Mouse (Mus musculus) heart, postnatal 0 days (tissue): ENCODE results near the gene Sde2. TPM values are rescaled to one million over a fixed set of nuclear protein-coding genes. Genes with fewer than 3 reads are reported as not detected.

Source experiments
- ATAC-seq: fragments of 200-750 bp; cut with Nextera tagmentation; 2 replicates; pipeline ENCODE4 v1.8.0; 2017; ENCODE audit warnings: low read depth, moderate number of reproducible peaks, moderate library complexity; ENCODE audit not compliant: insufficient read depth
- DNase-seq: peaks from one replicate; pipeline ENCODE4 v3.0.0-alpha.2; 2016; ENCODE audit warnings: low spot score
- H3K27ac ChIP-seq: fragments of 300-500 bp; sonication (generic); 2 replicates; pipeline ENCODE4 v1.5.1; 2014; ENCODE audit warnings: low read depth, mild to moderate bottlenecking
- H3K27me3 ChIP-seq: fragments of 300-500 bp; sonication (generic); 2 replicates; pipeline ENCODE4 v1.6.1; 2014; ENCODE audit warnings: low read length, mixed read lengths; ENCODE audit not compliant: control insufficient read depth, insufficient read depth
- H3K36me3 ChIP-seq: fragments of 300-500 bp; sonication (generic); replicated peaks from 2 replicates; pipeline ENCODE4 v1.6.1; 2014; ENCODE audit warnings: low read length, mixed read lengths; ENCODE audit not compliant: control insufficient read depth, insufficient read depth
- H3K4me1 ChIP-seq: fragments of 300-500 bp; sonication (generic); 2 replicates; pipeline ENCODE4 v1.6.1; 2014; ENCODE audit warnings: antibody characterized with exemption; ENCODE audit not compliant: control insufficient read depth, insufficient read depth
- H3K4me2 ChIP-seq: fragments of 300-500 bp; sonication (generic); 2 replicates; pipeline ENCODE4 v1.6.1; 2014; ENCODE audit warnings: low read depth, mild to moderate bottlenecking, low read length, moderate library complexity
- H3K4me3 ChIP-seq: fragments of 300-500 bp; sonication (generic); 2 replicates; pipeline ENCODE4 v1.5.1; 2014; ENCODE audit warnings: low read depth, low read length
- H3K9ac ChIP-seq: fragments of 300-500 bp; sonication (generic); replicated peaks from 2 replicates; pipeline ENCODE4 v1.6.1; 2014; ENCODE audit warnings: low read depth, low read length, mixed read lengths
- H3K9me3 ChIP-seq: fragments of 300-500 bp; sonication (generic); replicated peaks from 2 replicates; pipeline ENCODE4 v1.6.1; 2016; ENCODE audit warnings: low read length; ENCODE audit not compliant: control insufficient read depth
- CTCF ChIP-seq: IDR thresholded peaks from 2 replicates; pipeline ENCODE4 v1.5.1; 2016; ENCODE audit warnings: antibody characterized with exemption, control low read depth, low read depth
- EP300 ChIP-seq: IDR thresholded peaks from 2 replicates; pipeline ENCODE4 v1.6.1; 2016; ENCODE audit warnings: antibody characterized with exemption, low read depth
- WGBS: fragments of 180-500 bp; shearing (Covaris S2); extraction: QIAGEN DNeasy Blood & Tissue Kit; methylation state at CpG from one replicate; pipeline ENCODE4 v1.1.7; 2014; 5-methylcytosine and 5-hydroxymethylcytosine counted together
- polyA plus RNA-seq: library from polyadenylated mRNA; unstranded; fragments of >200 nt; fragmentation: Nextera tagmentation; extraction: Ambion mirVana; gene quantifications from 2 replicates; pipeline ENCODE4 v1.2.1, GENCODE M21; 2015
- total RNA-seq: library from RNA; depleted of rRNA; stranded (reverse); fragments of >200 nt; gene quantifications from 2 replicates; pipeline ENCODE4 v1.2.3, GENCODE M21; 2014; ENCODE audit warnings: low replicate concordance

Sde2 gene
- total and polyA plus RNA-seq, 2 experiments from 2014 or later = 9.8 to 15.8 TPM

GRCm38 (mm10) chr1:180903666-180904038, 52.7 kb downstream of the Sde2 start:
- peaks cover 17% of the 10 kb centered on the region for H3K36me3 ChIP-seq
- DNase-seq (no peak), ATAC-seq (no peak)
- TF ChIP-seq EP300 (no peak), CTCF (no peak)
- H3K9me3 ChIP-seq = no peaks in the 10 kb centered on the region
- peak overlapping the region; percentile 69 for H3K4me3 ChIP-seq
- H3K9ac ChIP-seq = peak overlapping the region; percentile 22; the same call in 1 of the 2 replicates
- peak overlapping the region; percentile 80 for H3K4me2 ChIP-seq
- H3K27ac ChIP-seq = peak overlapping the region; percentile 60
- peaks cover 12% of the 10 kb centered on the region for H3K4me1 ChIP-seq
- H3K27me3 ChIP-seq = no peaks in the 10 kb centered on the region
- 34% methylated on average over 10 of the region's 10 CpGs for WGBS

- ATAC-seq = peak; percentile 98
- Histone ChIP-seq H3K27ac (peak within 1 kb of the TSS; percentile 60), H3K36me3 (peaks cover 17% of the 10 kb centered on the region), H3K9ac (peak within 1 kb of the TSS; percentile 71), H3K4me2 (peak within 1 kb of the TSS; percentile 80), H3K4me1 (peaks cover 12% of the 10 kb centered on the region), H3K9me3 (no peaks in the 10 kb centered on the region), H3K27me3 (no peaks in the 10 kb centered on the region), H3K4me3 (peak within 1 kb of the TSS; percentile 69)
- DNase-seq = peak; percentile 93
- under 1% methylated on average over 52 of the region's 52 CpGs for WGBS
- no peak for TF ChIP-seq EP300
These were observed 53.3 kb downstream of the Sde2 start, which contains the start of gene Pycr2 for GRCm38 (mm10) chr1:180904039-180904814. Gene Pycr2 (plus strand): TSS chr1:180904293.

- peaks cover 12% of the 10 kb centered on the region for H3K4me1 ChIP-seq
- no peak for DNase-seq
- 3% methylated on average over 5 of the region's 5 CpGs for WGBS
These were observed 53.8 kb downstream of the Sde2 start for GRCm38 (mm10) chr1:180904815-180905080.

GRCm38 (mm10) chr1:180905307-180905706, 54.4 kb downstream of the Sde2 start:
- peak overlapping the region; percentile 69; the same call in 1 of the 2 replicates for H3K4me3 ChIP-seq
- ATAC-seq = no peak
- no peak overlapping the region for H3K9ac ChIP-seq
- peak overlapping the region; percentile 80 for H3K4me2 ChIP-seq
- H3K27ac ChIP-seq = no peak overlapping the region
- no peaks in the 10 kb centered on the region for H3K9me3 ChIP-seq
- DNase-seq = no peak
- peaks cover 12% of the 10 kb centered on the region for H3K4me1 ChIP-seq
- WGBS = 70% methylated on average over 6 of the region's 6 CpGs
- TF ChIP-seq EP300 (no peak), CTCF (no peak)
- H3K36me3 ChIP-seq = peaks cover 17% of the 10 kb centered on the region
- no peaks in the 10 kb centered on the region for H3K27me3 ChIP-seq

More at GRCm38 (mm10) chr1:180904815-180905080, 53.8 kb downstream of the Sde2 start:
- no peaks in the 10 kb centered on the region for H3K9me3 ChIP-seq
- no peak for ATAC-seq
- no peaks in the 10 kb centered on the region for H3K27me3 ChIP-seq
- H3K4me2 ChIP-seq = peak overlapping the region; percentile 80
- no peak for TF ChIP-seq CTCF
- TF ChIP-seq EP300 = no peak
- H3K9ac ChIP-seq = peak overlapping the region; percentile 71
- H3K27ac ChIP-seq = no peak overlapping the region
- H3K4me3 ChIP-seq = peak overlapping the region; percentile 69
- H3K36me3 ChIP-seq = peaks cover 17% of the 10 kb centered on the region

DNA sequence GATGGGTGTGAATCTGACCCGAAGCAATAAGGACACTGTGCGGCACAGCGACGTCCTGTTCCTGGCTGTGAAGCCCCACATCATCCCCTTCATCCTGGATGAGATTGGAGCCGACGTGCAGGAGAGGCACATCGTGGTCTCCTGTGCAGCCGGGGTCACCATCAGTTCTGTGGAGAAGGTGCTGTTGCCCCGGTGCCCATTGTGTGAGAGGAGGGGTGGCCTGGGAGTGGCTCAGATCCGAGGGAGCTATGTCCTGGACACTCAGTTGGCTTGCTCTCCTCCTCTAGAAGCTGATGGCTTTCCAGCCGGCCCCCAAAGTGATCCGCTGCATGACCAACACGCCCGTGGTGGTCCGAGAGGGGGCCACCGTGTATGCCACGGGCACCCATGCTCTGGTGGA, 54.9 kb downstream of the Sde2 start:
- WGBS = 92% methylated on average over 17 of the region's 17 CpGs
- Histone ChIP-seq H3K9me3 (no peaks in the 10 kb centered on the region), H3K4me3 (no peak overlapping the region), H3K27me3 (no peaks in the 10 kb centered on the region), H3K4me2 (no peak overlapping the region), H3K4me1 (peaks cover 12% of the 10 kb centered on the region), H3K36me3 (peaks cover 17% of the 10 kb centered on the region), H3K9ac (no peak overlapping the region), H3K27ac (no peak overlapping the region)
- TF ChIP-seq EP300 (no peak), CTCF (no peak)
- DNase-seq (no peak), ATAC-seq (no peak)
